Mouse (Mus musculus) T-helper 17 cell (primary cell): Measurements from ENCODE around the gene Gab1.

ENCODE experiments used
- in situ Hi-C, 2 experiments: fragments of 300-600 bp; cut with MboI, MseI; formaldehyde crosslinking; loops; 1 replicate in 1 of 2; 2 replicates in 1 of 2; pipeline ENCODE4 v1.15.1; 2025; ENCODE audit warnings: high pct_unique_total_duplicates in 2 of 2

Gab1 gene

GRCm38 (mm10) chr8:80752429-80752828 is 127.9 kb downstream of the Gab1 start:
- in situ Hi-C loops: loop anchor here (5.0 to 25.0 kb wide), 2 partner anchors 240 to 1335 kb away; no protein-coding TSS in a partner anchor

DNA sequence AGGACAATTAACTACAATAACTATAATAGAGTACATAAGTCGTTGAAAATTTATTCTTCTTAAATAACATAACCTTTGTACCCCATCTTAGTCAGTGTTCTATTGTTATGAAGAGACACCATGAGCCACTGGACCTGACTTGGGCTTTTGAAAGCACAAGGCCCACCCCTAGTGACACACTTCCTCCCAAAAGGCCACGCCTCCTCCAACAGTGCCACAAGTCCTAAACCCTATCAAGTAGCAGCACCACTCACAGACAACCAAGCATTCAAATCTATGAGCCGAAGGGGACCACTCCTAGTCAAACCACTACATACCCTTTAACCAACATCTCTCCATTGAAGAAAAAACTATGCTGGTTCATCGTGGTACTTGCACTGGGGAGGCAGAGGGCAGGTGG is 131.2 kb downstream of the Gab1 start:
- in situ Hi-C loops: loop anchor here in 1 of 2 experiments (5.0 to 25.0 kb wide), 2 partner anchors 263 to 1712 kb away; partner anchors contain the start of genes Usp38 and Zfp827

DNA sequence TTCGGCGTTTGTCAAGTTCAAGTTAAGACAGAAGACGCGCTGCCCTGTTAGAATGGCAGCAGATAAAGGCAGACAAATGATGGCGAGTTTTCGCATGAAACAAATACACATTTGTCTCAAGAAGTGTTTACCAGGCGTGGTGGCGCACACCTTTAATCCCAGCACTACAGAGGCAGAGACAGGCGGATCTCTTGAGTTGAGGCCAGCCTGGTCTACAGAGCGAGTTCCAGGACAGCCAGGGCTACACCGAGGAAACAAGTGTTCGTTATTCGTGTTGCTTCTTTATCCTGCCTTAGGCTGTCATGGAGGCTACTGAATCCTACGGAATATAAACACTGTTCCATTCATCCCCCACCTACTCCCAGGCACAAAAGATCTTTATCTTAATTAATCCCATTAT is 140.4 kb downstream of the Gab1 start:
- in situ Hi-C loops: loop anchor here (5.0 to 25.0 kb wide), 3 partner anchors 272 to 1703 kb away; partner anchors contain the start of genes Usp38 (in 1 of the 2) and Zfp827 (in 1 of the 2)

GRCm38 (mm10) chr8:80739155-80739924 is 141.0 kb downstream of the Gab1 start, which contains the start of gene Smarca5:
Gene Smarca5 (minus strand): TSS chr8:80739497.
- in situ Hi-C loops: loop anchor here (5.0 to 25.0 kb wide), 3 partner anchors 273 to 1702 kb away; partner anchors contain the start of genes Usp38 (in 1 of the 2) and Zfp827 (in 1 of the 2)

DNA sequence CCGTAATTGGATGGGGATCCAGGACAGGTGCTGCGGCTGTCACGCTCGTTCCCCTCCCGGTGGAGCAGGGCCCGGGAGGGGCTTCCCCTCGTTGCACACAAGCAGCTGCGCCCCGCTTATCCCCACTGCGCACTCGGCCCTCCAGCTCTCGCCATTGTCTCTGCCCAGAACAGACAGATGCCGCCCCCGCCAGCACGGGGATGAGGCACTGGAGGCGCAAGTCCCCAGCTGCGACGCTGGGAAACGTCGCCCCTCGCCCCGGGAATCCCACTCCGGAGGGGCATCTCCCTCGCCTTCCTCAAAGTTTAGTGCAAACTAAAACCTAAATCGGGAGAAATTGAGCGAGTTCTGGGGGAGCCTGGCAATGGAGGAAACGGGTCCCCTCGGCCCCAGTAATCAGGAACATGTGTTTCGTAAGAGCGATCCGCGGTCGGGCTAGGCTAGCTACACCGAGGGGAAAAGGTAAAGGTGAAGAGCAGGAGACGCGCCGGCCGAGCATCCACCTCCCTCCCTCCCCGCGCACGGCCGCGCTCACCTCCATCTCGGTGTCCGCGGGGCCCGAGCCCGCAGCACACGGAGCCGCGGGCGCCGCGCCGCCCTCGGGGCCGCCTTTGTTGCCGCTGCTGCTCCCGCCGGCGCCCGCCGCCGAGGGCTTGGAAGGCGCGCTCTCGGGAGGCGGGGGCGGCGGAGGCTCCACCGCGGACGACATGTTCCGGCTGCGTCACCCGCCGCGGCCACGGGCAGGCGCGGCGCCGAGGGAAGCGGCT is 141.7 kb downstream of the Gab1 start:
- in situ Hi-C loops: loop anchor here (5.0 to 25.0 kb wide), 3 partner anchors 274 to 1701 kb away; partner anchors contain the start of genes Usp38 (in 1 of the 2) and Zfp827 (in 1 of the 2)

GRCm38 (mm10) chr8:80738046-80738387 is 142.3 kb downstream of the Gab1 start:
- in situ Hi-C loops: loop anchor here (5.0 to 25.0 kb wide), 3 partner anchors 274 to 1701 kb away; partner anchors contain the start of genes Usp38 (in 1 of the 2) and Zfp827 (in 1 of the 2)

- in situ Hi-C loops: loop anchor here (10.0 to 25.0 kb wide), 2 partner anchors 1358 to 1695 kb away; partner anchors contain the start of gene Zfp827 (in 1 of the 2)
Observed at GRCm38 (mm10) chr8:80732326-80732725, 148.0 kb downstream of the Gab1 start.

- in situ Hi-C loops: loop anchor here in 1 of 2 experiments (5.0 kb wide), 1 partner anchor 1022 kb away; no protein-coding TSS in a partner anchor
Observed at GRCm38 (mm10) chr8:80714461-80714860, 165.9 kb downstream of the Gab1 start.
